Mouse (Mus musculus) bone marrow, adult 2 months (tissue): ENCODE measurements around the gene Dpyd.

Source experiments
- CTCF ChIP-seq: fragments of 200-500 bp; IDR thresholded peaks from 2 replicates; pipeline ENCODE4 v1.5.1; 2011; ENCODE audit warnings: low read length, control low read depth; ENCODE audit not compliant: control insufficient read depth, insufficient read depth
- POLR2A ChIP-seq: fragments of 200-500 bp; IDR thresholded peaks from 2 replicates; pipeline ENCODE4 v1.6.1; 2011; ENCODE audit warnings: low read depth, mild to moderate bottlenecking, control low read depth, low read length, borderline replicate concordance; ENCODE audit not compliant: control insufficient read depth

- TF ChIP-seq POLR2A (no peak), CTCF (no peak)
Measured at GRCm38 (mm10) chr3:119467723-119468122, 905.8 kb downstream of the Dpyd start.
